Mouse (Mus musculus) stomach, embryonic 16.5 days (tissue): ENCODE data around the gene Tnrc18. TPM values are rescaled to one million over a fixed set of nuclear protein-coding genes. Genes with fewer than 3 reads are reported as not detected.

ENCODE experiments used
- ATAC-seq: fragments of 200-750 bp; cut with Nextera tagmentation; 2 replicates; pipeline ENCODE4 v1.8.0; 2017; ENCODE audit warnings: moderate number of reproducible peaks, moderate TSS enrichment; ENCODE audit not compliant: insufficient read depth, low FRiP score
- H3K27ac ChIP-seq: fragments of 300-500 bp; sonication (generic); 2 replicates; pipeline ENCODE4 v1.5.1; 2014; ENCODE audit warnings: low read length
- H3K27me3 ChIP-seq: fragments of 300-500 bp; sonication (generic); 2 replicates; pipeline ENCODE4 v1.6.1; 2014; ENCODE audit warnings: low read length, control low read depth, mixed read lengths; ENCODE audit not compliant: control insufficient read depth, insufficient read depth
- H3K36me3 ChIP-seq: fragments of 300-500 bp; sonication (generic); 2 replicates; pipeline ENCODE4 v1.6.1; 2014; ENCODE audit warnings: low read length; ENCODE audit not compliant: control insufficient read depth, insufficient read depth
- H3K4me1 ChIP-seq: fragments of 300-500 bp; sonication (generic); 2 replicates; pipeline ENCODE4 v1.6.1; 2014; ENCODE audit warnings: low read length, control low read depth, mixed read lengths; ENCODE audit not compliant: control insufficient read depth, insufficient read depth
- H3K4me2 ChIP-seq: fragments of 300-500 bp; sonication (generic); 2 replicates; pipeline ENCODE4 v1.6.1; 2014; ENCODE audit warnings: low read depth, low read length, mixed read lengths
- H3K4me3 ChIP-seq: fragments of 300-500 bp; sonication (generic); replicated peaks from 2 replicates; pipeline ENCODE4 v1.5.1; 2014; ENCODE audit warnings: mild to moderate bottlenecking, low read length
- H3K9ac ChIP-seq: fragments of 300-500 bp; sonication (generic); 2 replicates; pipeline ENCODE4 v1.6.1; 2014; ENCODE audit warnings: low read length
- H3K9me3 ChIP-seq: fragments of 300-500 bp; sonication (generic); replicated peaks from 2 replicates; pipeline ENCODE4 v1.6.1; 2016; ENCODE audit warnings: low read length, control low read depth; ENCODE audit not compliant: control insufficient read depth
- WGBS: fragments of 180-500 bp; shearing (Covaris S2); extraction: QIAGEN DNeasy Blood & Tissue Kit; methylation state at CpG from one replicate; pipeline ENCODE4 v1.1.7; 2014; 5-methylcytosine and 5-hydroxymethylcytosine counted together
- polyA plus RNA-seq: library from polyadenylated mRNA; unstranded; fragments of >200 nt; fragmentation: Nextera tagmentation; extraction: Ambion mirVana; gene quantifications from 2 replicates; pipeline ENCODE4 v1.2.1, GENCODE M21; 2015

Tnrc18 gene
- polyA plus RNA-seq: 15.3 and 16.9 TPM in 2 replicates

GRCm38 (mm10) chr5:142817524-142818434 lies at the start of gene Tnrc18:
Tnrc18 (minus strand) TSS chr5:142817662.
- H3K27ac ChIP-seq: peak within 1 kb of the TSS; percentile 100
- ATAC-seq: peak; percentile 78
- H3K27me3 ChIP-seq: no peaks in the 10 kb centered on the region
- H3K4me3 ChIP-seq: peak within 1 kb of the TSS; percentile 88
- peaks cover 10% of the 10 kb centered on the region for H3K4me1 ChIP-seq
- H3K36me3 ChIP-seq: no peaks in the 10 kb centered on the region
- H3K9ac ChIP-seq: peak within 1 kb of the TSS; percentile 100
- peak within 1 kb of the TSS; percentile 91 for H3K4me2 ChIP-seq
- no peaks in the 10 kb centered on the region for H3K9me3 ChIP-seq
- WGBS: under 1% methylated on average over 54 of the region's 56 CpGs

- Histone ChIP-seq H3K4me2 (no peak overlapping the region), H3K4me3 (no peak overlapping the region), H3K27me3 (no peaks in the 10 kb centered on the region), H3K27ac (no peak overlapping the region), H3K36me3 (no peaks in the 10 kb centered on the region), H3K9ac (no peak overlapping the region), H3K9me3 (0 out of 2 replicates have a peak, but pooled peaks cover 3% of the 10 kb centered on the region), H3K4me1 (no peaks in the 10 kb centered on the region)
- 38% methylated on average over 16 of the region's 16 CpGs for WGBS
- ATAC-seq: no peak
Observed at GRCm38 (mm10) chr5:142857763-142858229, 40.3 kb upstream of the Tnrc18 start.

GRCm38 (mm10) chr5:142856408-142856807 lies 38.9 kb upstream of the Tnrc18 start:
- Histone ChIP-seq H3K4me1 (0 out of 2 replicates have a peak, but pooled peaks cover under 1% of the 10 kb centered on the region), H3K4me2 (no peak overlapping the region), H3K36me3 (no peaks in the 10 kb centered on the region), H3K27me3 (no peaks in the 10 kb centered on the region), H3K4me3 (no peak overlapping the region), H3K9ac (no peak overlapping the region), H3K9me3 (0 out of 2 replicates have a peak, but pooled peaks cover 3% of the 10 kb centered on the region), H3K27ac (no peak overlapping the region)
- ATAC-seq: no peak
- 76% methylated on average over 4 of the region's 4 CpGs for WGBS

- H3K36me3 ChIP-seq: no peaks in the 10 kb centered on the region
- no peak overlapping the region for H3K4me3 ChIP-seq
- H3K27ac ChIP-seq: no peak overlapping the region
- H3K4me2 ChIP-seq: no peak overlapping the region
- H3K4me1 ChIP-seq: 0 out of 2 replicates have a peak, but pooled peaks cover 3% of the 10 kb centered on the region
- WGBS: 78% methylated on average over 10 of the region's 10 CpGs
- H3K9ac ChIP-seq: no peak overlapping the region
- no peaks in the 10 kb centered on the region for H3K27me3 ChIP-seq
- 0 out of 2 replicates have a peak, but pooled peaks cover 3% of the 10 kb centered on the region for H3K9me3 ChIP-seq
- ATAC-seq: no peak
Observed at GRCm38 (mm10) chr5:142854877-142855276, 37.4 kb upstream of the Tnrc18 start.

- no peak for ATAC-seq
- Histone ChIP-seq H3K9me3 (0 out of 2 replicates have a peak, but pooled peaks cover 3% of the 10 kb centered on the region), H3K4me2 (no peak overlapping the region), H3K27ac (no peak overlapping the region), H3K9ac (no peak overlapping the region), H3K36me3 (no peaks in the 10 kb centered on the region), H3K27me3 (no peaks in the 10 kb centered on the region), H3K4me3 (no peak overlapping the region), H3K4me1 (0 out of 2 replicates have a peak, but pooled peaks cover 3% of the 10 kb centered on the region)
- WGBS: 70% methylated on average over 6 of the region's 6 CpGs
Observed at GRCm38 (mm10) chr5:142853585-142853984, 36.1 kb upstream of the Tnrc18 start.

GRCm38 (mm10) chr5:142851681-142852049 lies 34.2 kb upstream of the Tnrc18 start:
- H3K27ac ChIP-seq: no peak overlapping the region
- no peaks in the 10 kb centered on the region for H3K36me3 ChIP-seq
- H3K9ac ChIP-seq: no peak overlapping the region
- no peaks in the 10 kb centered on the region for H3K27me3 ChIP-seq
- 0 out of 2 replicates have a peak, but pooled peaks cover 3% of the 10 kb centered on the region for H3K9me3 ChIP-seq
- no peak overlapping the region for H3K4me2 ChIP-seq
- no peak overlapping the region for H3K4me3 ChIP-seq
- WGBS: 39% methylated on average over 5 of the region's 5 CpGs
- H3K4me1 ChIP-seq: peaks cover 6% of the 10 kb centered on the region; the same call in 1 of the 2 replicates
- ATAC-seq: peak; percentile 23; the same call in 1 of the 2 replicates

- Histone ChIP-seq H3K27me3 (no peaks in the 10 kb centered on the region), H3K9me3 (0 out of 2 replicates have a peak, but pooled peaks cover 3% of the 10 kb centered on the region), H3K4me2 (no peak overlapping the region), H3K9ac (no peak overlapping the region), H3K4me3 (no peak overlapping the region), H3K4me1 (peaks cover 6% of the 10 kb centered on the region; the same call in 1 of the 2 replicates), H3K27ac (no peak overlapping the region), H3K36me3 (no peaks in the 10 kb centered on the region)
- 68% methylated on average over 7 of the region's 7 CpGs for whole genome bisulfite sequencing
- ATAC-seq: no peak; the same call in 1 of the 2 replicates
Observed at GRCm38 (mm10) chr5:142850916-142851680, 33.6 kb upstream of the Tnrc18 start.

GRCm38 (mm10) chr5:142850476-142850875 lies 33.0 kb upstream of the Tnrc18 start:
- no peak overlapping the region for H3K4me2 ChIP-seq
- no peak overlapping the region for H3K4me3 ChIP-seq
- WGBS: 74% methylated on average over 9 of the region's 9 CpGs
- ATAC-seq: no peak
- H3K4me1 ChIP-seq: peaks cover 6% of the 10 kb centered on the region; the same call in 1 of the 2 replicates
- 0 out of 2 replicates have a peak, but pooled peaks cover 3% of the 10 kb centered on the region for H3K9me3 ChIP-seq
- no peaks in the 10 kb centered on the region for H3K27me3 ChIP-seq
- H3K36me3 ChIP-seq: no peaks in the 10 kb centered on the region
- H3K9ac ChIP-seq: no peak overlapping the region
- H3K27ac ChIP-seq: no peak overlapping the region
